Mouse (Mus musculus) myocyte (in vitro differentiated cells): ENCODE results near the gene Gm20388. TPM values are rescaled to one million over a fixed set of nuclear protein-coding genes. Genes with fewer than 3 reads are reported as not detected.

ENCODE experiments used
- H3K27me3 ChIP-seq: one replicate; pipeline ENCODE4 v1.6.1; 2011; ENCODE audit not compliant: control insufficient read depth, insufficient read depth, insufficient read length
- H3K36me3 ChIP-seq: one replicate; pipeline ENCODE4 v1.6.1; 2011; ENCODE audit not compliant: control insufficient read depth, insufficient read depth
- H3K4me2 ChIP-seq: one replicate; pipeline ENCODE4 v1.6.1; 2011; ENCODE audit warnings: low read depth, control low read depth
- H3K4me3 ChIP-seq: one replicate; pipeline ENCODE4 v1.5.1; 2011; ENCODE audit warnings: mild to moderate bottlenecking, control low read depth, moderate library complexity
- H3K79me2 ChIP-seq: one replicate; pipeline ENCODE4 v1.6.1; 2011; ENCODE audit not compliant: control insufficient read depth, insufficient read depth
- H3ac ChIP-seq: one replicate; pipeline ENCODE4 v1.6.1; 2011; ENCODE audit not compliant: control insufficient read depth, insufficient read length
- CEBPB ChIP-seq: IDR thresholded peaks from 2 replicates; pipeline ENCODE4 v1.6.1; 2011; ENCODE audit warnings: mild to moderate bottlenecking, moderate library complexity; ENCODE audit not compliant: poor library complexity, insufficient read depth, severe bottlenecking
- E2F4 ChIP-seq: IDR thresholded peaks from one replicate; pipeline ENCODE4 v1.6.1; 2011; ENCODE audit warnings: mild to moderate bottlenecking, control low read depth, moderate library complexity; ENCODE audit not compliant: insufficient read depth
- MAX ChIP-seq: IDR thresholded peaks from one replicate; pipeline ENCODE4 v1.6.1; 2011; ENCODE audit warnings: low read depth, mild to moderate bottlenecking, control low read depth
- MYOD1 ChIP-seq, 3 experiments: IDR thresholded peaks; one replicate each; pipeline ENCODE4 v1.6.1; 2011; ENCODE audit warnings: control low read depth in 2 of 3, low read depth in 2 of 3, mild to moderate bottlenecking in 2 of 3, moderate library complexity in 1 of 3; ENCODE audit not compliant: insufficient read length in 2 of 3, control insufficient read depth in 1 of 3
- MYOG ChIP-seq, 3 experiments: IDR thresholded peaks; one replicate each; pipeline ENCODE4 v1.6.1; 2011; ENCODE audit warnings: control low read depth in 2 of 3, low read depth in 2 of 3, mild to moderate bottlenecking in 2 of 3; ENCODE audit not compliant: insufficient read length in 2 of 3, control insufficient read depth in 1 of 3, insufficient read depth in 1 of 3
- POLR2A ChIP-seq: IDR thresholded peaks from one replicate; pipeline ENCODE4 v1.6.1; 2011; ENCODE audit warnings: low read depth, mild to moderate bottlenecking, control low read depth, moderate library complexity; ENCODE audit not compliant: insufficient read length
- POLR2AphosphoS2 ChIP-seq: IDR thresholded peaks from one replicate; pipeline ENCODE4 v1.6.1; 2011; ENCODE audit warnings: low read depth, control low read depth; ENCODE audit not compliant: insufficient read length
- REST ChIP-seq: IDR thresholded peaks from one replicate; pipeline ENCODE4 v1.6.1; 2011; ENCODE audit warnings: mild to moderate bottlenecking, control low read depth, moderate library complexity; ENCODE audit not compliant: insufficient read depth, insufficient read length
- SRF ChIP-seq: IDR thresholded peaks from one replicate; pipeline ENCODE4 v1.6.1; 2011; ENCODE audit warnings: low read depth; ENCODE audit not compliant: control insufficient read depth, insufficient read length
- TCF12 ChIP-seq: IDR thresholded peaks from one replicate; pipeline ENCODE4 v1.6.1; 2011; ENCODE audit warnings: mild to moderate bottlenecking, control low read depth; ENCODE audit not compliant: poor library complexity, insufficient read depth, severe bottlenecking
- TCF3 ChIP-seq: IDR thresholded peaks from one replicate; pipeline ENCODE4 v1.6.1; 2011; ENCODE audit warnings: low read depth, control low read depth; ENCODE audit not compliant: insufficient read length
- USF1 ChIP-seq: IDR thresholded peaks from one replicate; pipeline ENCODE4 v1.6.1; 2011; ENCODE audit warnings: low read depth, mild to moderate bottlenecking, control low read depth, moderate library complexity
- polyA plus RNA-seq: library from polyadenylated mRNA; unstranded; fragments of >200 nt; fragmentation: generic; extraction: Trizol; gene quantifications from one replicate; pipeline ENCODE4 v1.2.1, GENCODE M21; 2012; ENCODE audit warnings: missing spikeins

Gene Gm20388
- polyA plus RNA-seq, 1 experiment, result 15.3 TPM

DNA sequence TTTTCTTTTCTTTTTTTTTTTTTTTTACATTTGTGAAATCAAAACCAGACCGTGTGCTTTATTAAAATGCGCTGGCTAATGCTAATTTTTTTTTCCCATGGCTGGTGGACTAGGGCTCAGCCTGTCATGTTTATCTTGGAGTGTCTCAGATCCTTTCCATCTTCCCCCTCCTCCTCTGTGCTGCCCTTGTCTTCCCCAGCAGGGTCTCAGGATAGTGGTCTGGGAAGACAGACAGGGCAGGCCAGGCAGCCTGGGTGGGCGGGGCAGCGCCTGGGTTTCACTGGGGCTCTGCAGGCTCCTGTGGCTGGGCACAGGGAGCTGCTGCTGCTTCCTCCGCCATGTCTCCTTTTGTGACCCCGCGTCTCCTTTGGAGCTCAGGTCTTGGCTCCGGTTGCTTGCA lies 2191.6 kb downstream of the Gm20388 start:
- H3K79me2 ChIP-seq, result no peaks in the 10 kb centered on the region
- no peak for TF ChIP-seq TCF12
- no peak overlapping the region for H3ac ChIP-seq
- no peaks in the 10 kb centered on the region for H3K27me3 ChIP-seq
- no peaks in the 10 kb centered on the region for H3K36me3 ChIP-seq
- no peak overlapping the region for H3K4me3 ChIP-seq
- peak overlapping the region; percentile 41 for H3K4me2 ChIP-seq

DNA sequence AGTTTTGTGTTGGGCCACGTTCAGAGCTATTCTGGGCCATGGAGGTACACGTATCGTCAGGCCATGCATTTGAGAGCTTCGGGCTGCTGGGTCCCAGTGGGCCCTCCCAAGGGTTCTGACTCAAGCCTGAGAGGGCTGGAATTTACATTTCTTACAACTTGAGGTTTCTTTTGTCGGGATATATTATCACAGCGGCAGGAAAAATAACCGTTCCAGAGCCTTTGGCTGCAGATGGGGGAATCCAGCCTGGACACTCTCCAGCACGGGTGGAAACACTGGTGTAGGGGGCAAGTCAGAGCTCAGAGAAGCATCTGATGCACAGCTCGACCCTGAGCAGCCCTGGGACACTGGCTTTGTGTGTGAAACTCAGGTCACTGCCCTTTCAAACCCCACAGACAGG lies 2192.6 kb downstream of the Gm20388 start:
- Histone ChIP-seq H3K79me2 (no peaks in the 10 kb centered on the region), H3K36me3 (no peaks in the 10 kb centered on the region), H3K27me3 (no peaks in the 10 kb centered on the region), H3K4me2 (no peak overlapping the region), H3K4me3 (no peak overlapping the region), H3ac (no peak overlapping the region)
- no peak for TF ChIP-seq REST
- no peak for TF ChIP-seq SRF
- TF ChIP-seq TCF12, result no peak
- no peak for TF ChIP-seq MYOD1 (IDR thresholded peaks at IDR 0.05; ENCODE audit: control insufficient read depth in 1 of 3, insufficient read length in 2 of 3, low read depth in 2 of 3)
- TF ChIP-seq E2F4, result no peak
- TF ChIP-seq POLR2AphosphoS2, result no peak
- no peak for TF ChIP-seq TCF3
- no peak for TF ChIP-seq USF1
- TF ChIP-seq MYOG (IDR thresholded peaks at IDR 0.05; ENCODE audit: control insufficient read depth in 1 of 3, insufficient read depth in 1 of 3, insufficient read length in 2 of 3, low read depth in 2 of 3), result no peak
- TF ChIP-seq POLR2A, result no peak
- TF ChIP-seq MAX, result no peak
- TF ChIP-seq CEBPB, result no peak

DNA sequence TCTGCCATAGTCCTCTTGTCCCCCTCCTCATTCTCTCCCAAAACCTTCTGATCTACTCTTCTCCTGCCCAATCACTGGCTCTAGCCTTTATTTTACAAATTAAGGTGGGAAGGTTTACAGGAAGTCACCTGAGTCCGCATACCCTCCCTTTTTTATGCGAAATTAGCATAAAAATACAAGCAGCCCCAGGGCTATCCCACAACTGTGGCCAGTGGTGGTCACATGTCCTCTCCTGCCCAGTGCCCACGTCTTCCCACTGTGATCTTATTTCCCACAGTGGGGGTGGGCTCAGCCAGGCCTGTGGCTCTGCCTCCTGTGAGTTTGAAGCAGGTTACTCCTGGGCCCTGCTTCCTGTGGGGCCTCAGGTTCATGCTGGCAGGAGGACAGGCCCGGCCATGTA lies 2194.0 kb downstream of the Gm20388 start:
- Histone ChIP-seq H3K27me3 (no peaks in the 10 kb centered on the region), H3K79me2 (no peaks in the 10 kb centered on the region), H3ac (no peak overlapping the region), H3K36me3 (no peaks in the 10 kb centered on the region), H3K4me2 (no peak overlapping the region), H3K4me3 (no peak overlapping the region)
- TF ChIP-seq MYOD1 (IDR thresholded peaks at IDR 0.05; ENCODE audit: control insufficient read depth in 1 of 3, insufficient read length in 2 of 3, low read depth in 2 of 3), result no peak
- TF ChIP-seq POLR2AphosphoS2, result no peak
- no peak for TF ChIP-seq MYOG (IDR thresholded peaks at IDR 0.05; ENCODE audit: control insufficient read depth in 1 of 3, insufficient read depth in 1 of 3, insufficient read length in 2 of 3, low read depth in 2 of 3)
- no peak for TF ChIP-seq TCF3
- no peak for TF ChIP-seq REST
- TF ChIP-seq SRF, result no peak
- TF ChIP-seq E2F4, result no peak
- TF ChIP-seq CEBPB, result no peak
- no peak for TF ChIP-seq TCF12
- TF ChIP-seq POLR2A, result no peak

DNA sequence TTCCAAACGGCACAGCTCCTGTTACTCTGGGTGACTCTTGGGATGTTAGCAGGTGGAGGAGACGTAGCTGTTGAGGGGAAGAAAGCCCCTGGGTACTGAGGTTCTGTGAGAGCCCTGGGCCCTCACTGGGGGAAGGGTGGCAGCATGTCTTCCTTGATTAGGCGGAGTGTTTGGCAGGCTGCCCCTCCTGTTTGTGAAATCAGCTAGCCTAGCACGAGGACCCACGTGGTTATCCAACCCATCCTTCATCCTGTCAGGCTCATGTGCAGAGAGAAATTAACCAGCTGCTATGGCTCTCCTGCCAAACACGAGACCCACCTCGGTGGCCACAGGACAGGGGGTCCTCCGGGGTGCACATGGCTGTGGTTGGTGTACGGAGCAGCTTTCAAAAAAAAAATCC lies 2195.6 kb downstream of the Gm20388 start:
- no peak for TF ChIP-seq MAX
- TF ChIP-seq POLR2AphosphoS2, result no peak
- peak in 1 of 3 experiments; percentile 3 for TF ChIP-seq MYOG (IDR thresholded peaks at IDR 0.05; ENCODE audit: control insufficient read depth in 1 of 3, insufficient read depth in 1 of 3, insufficient read length in 2 of 3, low read depth in 2 of 3)
- no peak for TF ChIP-seq SRF
- Histone ChIP-seq H3ac (no peak overlapping the region), H3K79me2 (no peaks in the 10 kb centered on the region), H3K27me3 (no peaks in the 10 kb centered on the region), H3K4me3 (no peak overlapping the region), H3K36me3 (no peaks in the 10 kb centered on the region), H3K4me2 (no peak overlapping the region)

DNA sequence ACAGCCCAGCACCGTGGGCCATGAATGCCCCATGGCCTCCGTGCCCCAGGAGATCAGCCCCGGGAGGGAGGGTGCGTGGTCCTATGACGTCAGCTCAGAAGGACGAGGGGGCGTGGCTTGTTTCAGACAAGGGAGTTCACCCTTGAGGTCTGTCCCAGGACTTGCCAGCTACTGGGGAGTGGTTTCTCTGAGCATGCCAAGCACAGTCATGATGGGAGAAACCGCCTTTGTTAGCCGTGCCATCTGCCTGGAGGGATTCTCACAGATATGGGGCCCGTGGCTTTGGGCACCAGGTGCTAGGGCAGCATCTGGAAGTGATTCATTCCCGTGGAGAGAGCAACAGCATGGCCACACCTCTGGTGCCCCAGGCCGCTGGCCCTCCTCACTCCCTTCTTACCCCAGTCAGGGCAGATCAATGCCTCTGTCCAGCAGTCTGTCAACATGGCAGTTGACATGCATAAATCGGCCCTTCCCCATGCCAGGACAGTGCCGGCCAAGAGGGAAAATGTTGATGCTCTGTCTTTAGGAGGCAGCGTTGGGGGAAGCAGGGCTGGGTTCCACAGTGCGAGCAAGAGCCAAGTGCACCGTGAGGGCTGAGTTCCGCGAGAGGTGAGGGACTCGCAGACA lies 2199.7 kb downstream of the Gm20388 start:
- Histone ChIP-seq H3K36me3 (no peaks in the 10 kb centered on the region), H3K79me2 (no peaks in the 10 kb centered on the region), H3K27me3 (no peaks in the 10 kb centered on the region), H3K4me2 (peak overlapping the region; percentile 20), H3K4me3 (no peak overlapping the region), H3ac (no peak overlapping the region)
- peak; percentile 47 for TF ChIP-seq REST
- peak; percentile 68 for TF ChIP-seq TCF12
- no peak for TF ChIP-seq CEBPB
- TF ChIP-seq TCF3, result no peak
- TF ChIP-seq MYOD1 (IDR thresholded peaks at IDR 0.05; ENCODE audit: control insufficient read depth in 1 of 3, insufficient read length in 2 of 3, low read depth in 2 of 3), result peak in 2 of 3 experiments; percentile 70 to 84
- no peak for TF ChIP-seq E2F4
- no peak for TF ChIP-seq MAX
- peak in 1 of 3 experiments; percentile 89 for TF ChIP-seq MYOG (IDR thresholded peaks at IDR 0.05; ENCODE audit: control insufficient read depth in 1 of 3, insufficient read depth in 1 of 3, insufficient read length in 2 of 3, low read depth in 2 of 3)
- TF ChIP-seq POLR2AphosphoS2, result no peak
